Mouse (Mus musculus): ENCODE measurements around the gene Zdhhc19.

GRCm38 (mm10) chr16:32563056-32563793, 67.2 kb downstream of the Zdhhc19 start:
- TF ChIP-seq CTCF (IDR thresholded peaks at IDR 0.05; ENCODE audit: low read depth, low read length) (no peak), GATA1 (IDR thresholded peaks at IDR 0.05; ENCODE audit: borderline replicate concordance, low read length) (no peak), TAL1 (conservative IDR thresholded peaks at IDR 0.05; ENCODE audit: low read depth, low read length) (no peak), GATA2 (IDR thresholded peaks at IDR 0.05; ENCODE audit: borderline replicate concordance, low read depth, low read length) (no peak), POLR2AphosphoS5 (IDR thresholded peaks at IDR 0.05; ENCODE audit: insufficient replicate concordance, low read depth, low read length) (no peak)

Data from G1E (cell line).